Mouse (Mus musculus) liver, postnatal 0 days (tissue): ENCODE measurements around the gene Ctnnbip1.

Source experiments
- CTCF ChIP-seq: sonication (generic); IDR thresholded peaks from 2 replicates; pipeline ENCODE4 v1.5.1; 2016; ENCODE audit warnings: antibody characterized with exemption, low read depth
- EP300 ChIP-seq: IDR thresholded peaks from 2 replicates; pipeline ENCODE4 v1.6.1; 2016; ENCODE audit warnings: antibody characterized with exemption, low read depth, mild to moderate bottlenecking

- TF ChIP-seq CTCF (no peak), EP300 (no peak)
Measured at GRCm38 (mm10) chr4:149512072-149512471, 6.0 kb upstream of the Ctnnbip1 start.
